Mouse (Mus musculus) forelimb bud, embryonic 11.5 days (tissue): ENCODE measurements around the gene Lrig1.

ENCODE experiments used
- DNase-seq: peaks from one replicate; pipeline ENCODE4 v3.0.0-alpha.2; 2012; ENCODE audit warnings: low read depth, low spot score

The Lrig1 gene

DNA sequence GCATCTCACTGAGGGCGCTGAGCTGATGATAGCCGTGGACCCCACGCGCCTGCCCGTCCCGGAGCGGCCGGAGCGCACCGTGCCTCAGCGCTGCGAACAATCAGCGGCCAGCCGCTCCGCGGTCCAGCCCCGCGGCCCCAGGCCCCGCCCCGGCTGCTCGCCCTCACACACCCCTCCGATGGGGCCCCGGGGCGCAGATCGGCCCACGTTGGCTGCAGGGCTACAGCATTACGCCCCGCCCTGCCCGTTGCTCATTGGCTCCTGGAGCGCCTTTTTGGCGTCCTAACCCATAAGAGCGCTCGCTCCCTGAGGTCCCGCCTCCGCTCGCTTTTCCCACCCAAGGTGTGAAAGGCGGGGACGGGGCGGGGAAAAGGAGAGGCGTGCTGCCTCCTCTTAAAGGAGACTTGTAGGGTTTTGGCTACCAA is at the start of gene Lrig1:
Gene Lrig1 (minus strand): TSS at position 92 of the 425 bp plus-strand sequence.
- peak; percentile 99 for DNase-seq

DNA sequence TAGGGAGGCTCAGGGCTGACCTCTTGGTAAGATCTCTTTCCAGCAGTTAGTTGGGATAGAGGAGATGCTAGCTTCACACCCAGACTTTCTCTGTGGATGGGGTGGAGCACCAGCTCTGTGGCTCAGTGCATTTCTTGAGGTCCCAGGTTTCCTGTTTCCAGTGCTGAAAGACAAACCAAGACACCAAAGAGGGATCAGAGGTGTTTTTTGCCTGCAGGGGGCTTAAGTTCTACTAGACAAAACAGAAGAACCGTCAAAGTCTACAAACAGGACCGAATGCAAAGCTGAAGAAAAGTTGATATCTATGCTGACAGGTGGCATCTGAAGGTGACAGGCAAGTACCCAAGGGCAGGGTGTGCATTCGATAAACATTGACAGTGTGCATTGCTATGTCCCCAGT is 49.7 kb upstream of the Lrig1 start:
- no peak for DNase-seq

DNA sequence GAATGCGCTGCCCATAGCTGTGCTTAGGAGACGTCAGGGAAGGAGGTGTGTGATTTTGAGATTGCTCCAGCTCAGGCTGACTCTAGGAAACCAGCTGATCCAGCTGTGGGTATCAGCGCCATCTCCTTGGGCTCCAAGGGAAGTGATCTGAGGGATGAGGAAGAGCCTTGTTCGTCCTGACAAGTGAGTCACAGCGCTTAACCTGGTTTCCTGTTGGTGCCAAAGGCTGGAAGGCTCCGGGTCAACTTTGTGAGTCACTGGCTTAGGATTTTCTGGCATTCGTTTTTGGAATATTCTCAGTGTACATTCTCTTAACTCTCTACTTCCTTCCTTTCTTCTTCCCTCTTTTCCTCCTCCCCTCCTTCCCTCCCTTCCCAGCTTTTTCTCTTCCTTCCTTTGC is 48.4 kb upstream of the Lrig1 start:
- no peak for DNase-seq

DNA sequence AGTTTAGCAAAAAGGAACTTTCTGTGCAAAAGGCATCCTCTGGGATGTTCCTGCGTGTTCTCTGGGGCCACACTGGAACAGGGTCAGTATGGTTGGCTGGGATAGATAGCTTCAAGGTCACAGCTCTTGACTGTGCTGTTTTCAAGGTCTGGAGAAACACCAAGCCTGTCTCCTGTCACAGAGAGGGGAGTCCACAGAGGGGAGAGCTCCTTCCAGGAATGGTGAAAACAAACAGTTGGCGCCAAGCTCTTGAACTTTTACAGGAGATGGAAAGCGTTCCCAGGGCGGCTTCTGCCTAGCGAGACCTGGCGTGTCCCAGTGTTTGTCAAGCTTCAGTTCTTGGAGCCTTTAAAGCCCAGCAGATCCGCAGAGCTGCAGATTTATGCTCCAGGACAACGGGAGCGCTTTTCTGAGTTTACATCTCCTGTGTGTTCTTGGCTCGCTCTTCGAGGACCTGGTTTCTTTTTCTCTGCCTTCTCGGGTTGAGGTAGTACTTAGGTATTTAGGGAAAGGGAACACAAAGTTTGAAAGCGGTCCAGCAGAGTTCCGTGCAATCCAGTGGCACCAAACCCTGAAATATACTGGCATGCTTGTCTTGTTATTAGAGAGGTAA is 40.3 kb upstream of the Lrig1 start:
- no peak for DNase-seq

DNA sequence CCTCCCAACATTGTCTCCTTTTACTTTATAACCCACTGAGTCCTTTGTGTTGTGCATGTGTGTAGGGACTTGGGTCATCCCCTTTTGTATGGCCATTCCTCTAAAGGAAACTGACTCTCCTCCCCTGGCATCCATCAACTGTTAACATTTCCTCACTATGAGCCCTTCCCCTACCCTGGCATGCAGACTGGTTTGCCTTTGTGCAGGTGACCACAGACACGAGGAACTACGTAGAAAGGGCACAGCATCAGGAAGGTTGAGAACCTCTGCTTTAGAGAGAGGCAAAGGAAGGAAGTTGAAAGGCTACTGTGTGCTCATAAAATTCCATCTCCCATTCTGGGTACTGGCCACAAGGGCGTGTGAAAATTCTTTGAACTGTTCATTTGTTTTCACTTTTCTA is 38.7 kb upstream of the Lrig1 start:
- no peak for DNase-seq

DNA sequence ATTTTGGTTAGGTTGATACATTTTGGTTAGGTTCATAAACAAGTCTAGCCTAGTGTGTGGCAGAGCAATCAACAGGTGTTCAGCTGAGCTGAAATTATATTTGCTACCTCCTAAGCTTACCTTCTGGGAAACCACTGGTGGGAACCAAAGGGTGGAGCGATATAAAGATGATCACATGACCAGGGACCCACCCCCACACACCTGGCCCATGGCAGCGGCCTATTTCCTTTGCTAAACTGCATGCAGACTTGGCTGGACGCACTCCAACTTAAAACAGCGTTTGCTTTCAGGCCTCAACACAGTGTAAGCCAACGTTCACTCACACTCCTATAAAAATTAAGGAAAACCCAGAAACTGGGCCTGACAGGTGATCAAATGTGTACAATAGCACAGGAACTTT is 33.9 kb upstream of the Lrig1 start:
- DNase-seq = no peak

DNA sequence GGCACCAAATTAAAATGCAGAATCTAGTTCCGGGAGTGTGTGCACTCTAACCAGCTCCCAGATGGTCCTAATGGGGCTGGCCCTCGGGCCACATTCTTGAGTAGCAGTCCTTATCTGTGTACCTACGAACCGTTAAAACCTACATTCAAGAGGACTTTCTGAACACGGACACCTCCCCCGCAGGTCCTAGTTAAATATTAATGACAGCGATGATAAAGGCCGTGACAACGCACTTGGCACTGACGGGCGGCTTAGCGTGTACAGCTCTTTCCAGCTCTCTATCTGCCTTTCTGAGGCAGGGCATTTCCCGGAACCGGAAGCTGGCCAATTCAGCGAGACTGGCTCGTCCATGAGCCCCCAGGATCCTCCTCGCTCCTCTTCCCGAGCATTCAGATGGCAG is 29.9 kb upstream of the Lrig1 start:
- no peak for DNase-seq

DNA sequence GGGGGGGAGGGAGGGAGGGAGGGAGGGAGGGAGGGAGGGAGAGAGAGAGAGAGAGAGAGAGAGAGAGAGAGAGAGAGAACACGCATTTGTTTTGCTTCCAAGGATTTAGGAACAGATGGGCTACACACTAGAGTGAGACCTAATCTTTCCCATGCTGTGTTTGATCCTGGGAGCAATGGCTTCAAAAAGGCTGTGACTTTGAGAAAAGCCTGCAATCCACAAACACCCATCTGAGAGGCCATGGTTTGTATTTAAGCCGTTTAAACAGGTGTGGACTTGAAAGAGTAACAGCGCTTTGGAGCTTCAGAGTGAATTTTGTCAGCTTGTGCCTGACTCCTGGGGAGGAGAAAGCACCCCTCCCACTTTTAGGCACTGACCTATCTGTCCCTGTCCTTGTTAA is 29.2 kb upstream of the Lrig1 start:
- peak; percentile 28 for DNase-seq

DNA sequence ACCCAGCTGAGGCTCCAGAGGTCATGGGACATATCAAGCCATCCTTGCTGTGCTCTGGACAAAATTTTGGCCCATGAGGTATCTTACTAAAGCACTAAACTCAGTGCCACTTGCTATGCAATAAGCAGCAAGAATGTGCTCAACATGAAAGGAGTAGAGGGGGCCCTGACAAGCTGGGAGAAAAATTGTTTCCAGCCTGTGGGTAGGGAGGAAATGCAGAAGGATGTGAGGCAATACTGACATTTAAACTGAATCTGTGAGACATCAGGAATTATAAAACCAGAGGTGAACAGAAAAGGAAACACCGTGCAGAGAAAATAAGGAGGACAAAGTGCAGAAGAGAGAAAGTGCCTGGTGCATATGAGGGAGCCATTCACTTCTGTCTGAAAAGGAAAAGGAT is 24.7 kb upstream of the Lrig1 start:
- no peak for DNase-seq

DNA sequence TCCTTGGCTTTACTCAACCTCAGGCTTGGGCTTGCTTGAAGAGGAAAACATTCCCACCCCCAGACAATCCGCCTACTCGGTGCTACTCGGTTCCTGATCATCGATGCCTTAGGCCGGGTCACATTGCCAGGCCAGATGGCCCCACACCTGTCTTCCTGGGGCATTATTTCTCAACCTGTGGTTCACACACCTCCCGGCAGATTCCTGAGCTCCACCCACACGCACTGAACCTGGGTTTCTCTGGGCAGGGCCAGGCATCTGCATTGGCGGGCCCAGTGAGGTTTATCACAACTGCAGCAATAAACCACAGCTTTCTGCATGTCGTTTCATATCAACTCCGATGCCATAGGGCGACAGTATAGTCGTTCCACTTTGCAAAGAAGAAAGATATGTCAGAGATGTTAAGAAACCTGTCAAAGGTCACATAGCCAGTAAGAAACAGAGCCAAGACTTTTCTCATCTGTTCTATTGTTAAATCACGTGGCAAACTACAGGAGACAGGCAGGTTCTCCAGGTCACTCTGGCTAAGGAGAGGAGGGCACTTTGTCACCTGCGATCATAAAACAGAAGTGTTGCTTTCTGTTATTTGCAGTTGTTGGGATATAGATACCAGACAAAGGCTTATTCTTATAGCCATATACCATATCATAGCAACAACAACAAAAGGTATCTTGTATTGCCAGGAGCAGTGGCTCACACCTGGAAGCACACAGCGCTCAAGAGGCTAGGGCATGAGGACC is 18.8 kb upstream of the Lrig1 start:
- DNase-seq = no peak

DNA sequence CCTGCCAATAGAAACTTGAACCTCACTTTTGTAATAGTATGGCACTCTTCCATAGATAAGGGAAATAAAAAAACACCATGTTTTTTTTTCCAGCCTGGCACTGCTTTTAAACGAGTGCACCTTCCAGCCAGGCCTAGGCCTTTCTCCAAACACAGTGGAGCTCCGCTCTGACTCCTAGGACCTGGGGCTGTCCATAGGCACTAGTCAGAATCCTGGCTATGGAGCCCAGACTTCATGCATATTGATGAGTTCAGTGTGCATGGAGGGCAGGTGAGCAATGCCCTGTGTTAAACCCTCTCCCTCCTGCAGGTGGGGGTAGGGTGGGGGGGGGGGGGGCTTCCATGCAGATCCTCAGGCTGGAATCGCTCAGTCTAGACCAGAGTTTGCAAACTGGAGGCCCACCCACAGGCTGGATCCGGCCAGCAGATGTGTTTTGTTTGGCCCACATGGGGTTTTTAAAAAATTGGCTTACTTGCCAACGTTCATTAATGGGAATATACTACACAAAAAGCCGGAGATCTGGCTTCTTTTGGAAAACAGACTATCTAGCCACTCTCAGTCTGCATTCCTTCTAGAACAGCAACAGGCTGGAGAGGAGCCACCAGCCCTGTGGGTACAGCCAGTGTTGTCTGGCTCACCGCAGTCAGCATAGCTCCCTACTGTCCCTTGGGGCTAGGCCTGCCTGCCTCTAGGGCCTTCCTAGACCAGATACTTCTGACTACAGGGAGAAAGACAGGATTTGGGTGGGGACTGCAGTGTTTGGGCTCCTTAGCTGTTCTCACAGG is 17.9 kb upstream of the Lrig1 start:
- no peak for DNase-seq

DNA sequence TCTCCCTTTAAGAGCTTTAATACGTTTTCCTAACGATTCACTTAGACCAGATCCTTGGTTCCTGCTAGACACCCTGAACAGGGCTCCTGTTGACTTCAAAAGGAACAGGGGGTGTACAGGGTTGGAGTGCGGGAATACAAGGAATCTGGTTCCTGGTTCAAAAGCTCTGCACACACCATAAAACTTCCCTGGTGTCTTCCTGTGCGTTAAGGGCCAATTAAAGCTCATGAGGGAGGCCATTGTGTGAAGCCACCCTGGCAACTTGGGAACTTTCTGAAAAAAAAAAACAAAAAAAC is 15.6 kb upstream of the Lrig1 start:
- peak; percentile 76 for DNase-seq

DNA sequence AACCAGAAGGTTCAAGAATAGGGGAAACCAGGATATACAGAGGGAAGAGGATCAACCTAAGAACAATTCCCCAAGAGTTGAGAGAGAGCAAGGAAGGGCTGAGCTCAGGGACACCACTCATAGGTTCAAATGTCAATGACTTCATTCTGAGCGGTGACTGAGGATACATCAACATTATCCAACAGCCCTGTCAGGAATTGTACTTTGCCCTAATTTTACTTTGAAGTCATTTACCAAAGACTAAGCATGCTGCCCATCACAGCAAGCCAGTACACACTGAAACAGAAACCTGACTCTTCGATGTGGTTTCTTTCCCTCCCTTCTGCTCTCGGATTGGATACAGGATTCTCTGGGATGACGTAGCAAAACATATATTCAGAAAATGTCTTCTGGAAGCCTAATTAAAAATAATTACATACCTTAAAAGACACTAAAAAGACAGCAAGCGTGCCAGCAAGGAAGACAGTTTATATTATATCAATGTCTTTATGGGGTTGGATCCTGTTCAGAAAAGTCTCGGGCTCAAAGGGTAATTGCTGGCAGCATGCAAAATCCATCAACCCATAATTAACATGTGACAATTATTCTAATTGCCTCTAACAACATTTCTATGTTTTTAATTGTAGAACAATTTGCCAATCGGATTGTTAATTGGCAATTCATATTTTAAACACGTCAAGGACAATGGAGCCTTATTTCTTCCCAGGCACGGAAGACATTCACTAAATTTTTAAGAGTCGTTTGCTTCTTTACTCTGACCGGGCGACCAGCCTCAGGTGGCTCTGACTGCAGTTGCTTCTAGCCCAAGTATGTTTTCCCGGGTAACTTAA is 15.1 kb upstream of the Lrig1 start:
- DNase-seq = peak; percentile 36

DNA sequence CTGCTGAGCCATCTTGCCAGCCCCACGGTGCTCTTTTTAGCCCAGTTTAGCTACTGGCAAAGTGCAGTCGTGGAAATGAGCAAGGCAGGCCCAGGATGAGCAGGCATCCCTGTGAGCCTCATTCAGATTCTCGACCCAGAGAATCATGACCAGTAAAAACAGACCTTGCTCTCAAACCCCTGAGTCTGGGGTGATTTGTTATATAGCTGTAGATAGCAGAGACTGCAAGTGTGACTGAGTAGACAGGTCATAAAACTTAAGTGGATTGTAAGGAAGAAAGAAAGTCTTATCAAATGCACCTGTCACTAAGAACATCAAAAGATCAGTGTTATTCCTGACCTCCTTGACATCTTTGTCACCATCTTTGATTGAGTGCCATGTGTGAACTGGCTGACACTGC is 9.9 kb upstream of the Lrig1 start:
- no peak for DNase-seq

DNA sequence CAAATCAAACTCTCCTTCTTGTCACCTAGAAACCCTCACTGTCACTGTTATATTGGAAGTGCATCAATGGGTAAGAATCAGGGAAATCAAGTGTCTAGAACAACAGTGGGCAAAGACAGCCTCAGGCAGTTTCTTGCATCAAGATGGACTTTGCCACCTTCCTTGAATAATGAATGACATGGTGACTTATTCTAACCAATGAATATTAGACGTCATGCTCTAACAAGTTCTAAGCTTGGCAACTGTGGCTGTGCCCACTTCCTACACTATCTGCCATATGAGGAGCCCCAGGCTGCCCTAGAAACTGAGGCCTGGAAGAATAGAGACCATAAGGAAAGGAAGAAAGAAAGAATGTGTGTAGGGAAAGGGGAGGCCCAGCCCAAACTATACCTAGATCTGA is 9.2 kb upstream of the Lrig1 start:
- DNase-seq = no peak

DNA sequence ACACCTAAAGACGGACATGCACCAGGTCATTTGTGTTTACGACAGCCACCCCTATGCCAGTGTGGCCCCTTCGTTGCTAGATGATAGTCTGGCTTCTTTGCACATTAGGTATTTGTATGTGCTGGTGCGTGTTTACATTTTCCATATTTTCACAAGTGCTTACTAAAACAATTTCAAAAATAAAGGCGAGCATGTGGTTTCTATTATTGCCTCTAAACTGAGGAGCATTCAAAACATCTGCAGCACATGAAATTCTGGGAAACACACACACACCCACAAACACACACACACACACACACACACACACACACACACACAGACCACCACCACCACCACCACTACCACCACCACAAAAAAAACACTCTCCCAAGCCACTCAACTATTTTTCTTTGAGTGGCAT is 7.3 kb upstream of the Lrig1 start:
- peak; percentile 29 for DNase-seq

DNA sequence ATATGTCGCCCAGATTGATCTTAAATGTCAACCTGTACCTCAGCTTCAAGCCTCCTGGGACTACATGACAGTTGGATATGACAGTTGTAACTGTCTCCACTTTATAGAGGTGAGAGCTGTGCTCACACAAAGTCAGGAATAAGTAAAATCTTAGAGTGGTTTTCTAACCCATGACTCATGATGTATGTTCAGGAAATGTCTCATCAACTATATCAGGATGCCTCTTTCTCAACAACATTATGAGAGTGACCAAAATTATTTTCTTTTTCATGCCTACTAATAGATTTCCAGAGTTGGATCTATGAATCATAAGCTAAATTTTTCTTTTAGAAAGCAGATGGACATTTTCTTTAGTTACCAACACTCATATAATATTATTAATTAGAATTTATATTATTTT is 6.0 kb upstream of the Lrig1 start:
- DNase-seq = no peak

DNA sequence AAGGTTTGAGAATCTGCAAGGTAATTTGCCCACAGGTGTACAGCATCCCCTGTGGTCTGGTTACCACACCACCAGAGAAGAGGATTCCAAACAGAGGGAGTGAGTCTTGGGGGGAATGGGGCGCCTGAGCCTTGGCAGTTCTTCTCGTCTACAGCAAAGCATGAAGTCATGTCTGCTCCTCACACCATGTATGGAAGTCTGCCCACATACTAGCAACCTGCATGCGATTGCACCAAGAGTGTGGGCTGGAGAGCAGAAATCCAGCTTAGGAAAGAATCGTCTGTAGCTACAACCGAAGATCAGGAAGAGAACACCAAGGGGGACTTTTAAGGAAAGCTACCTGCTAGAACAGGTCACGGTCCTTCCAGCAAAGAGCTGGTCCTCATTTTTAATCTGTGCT is 3.0 kb upstream of the Lrig1 start:
- no peak for DNase-seq

DNA sequence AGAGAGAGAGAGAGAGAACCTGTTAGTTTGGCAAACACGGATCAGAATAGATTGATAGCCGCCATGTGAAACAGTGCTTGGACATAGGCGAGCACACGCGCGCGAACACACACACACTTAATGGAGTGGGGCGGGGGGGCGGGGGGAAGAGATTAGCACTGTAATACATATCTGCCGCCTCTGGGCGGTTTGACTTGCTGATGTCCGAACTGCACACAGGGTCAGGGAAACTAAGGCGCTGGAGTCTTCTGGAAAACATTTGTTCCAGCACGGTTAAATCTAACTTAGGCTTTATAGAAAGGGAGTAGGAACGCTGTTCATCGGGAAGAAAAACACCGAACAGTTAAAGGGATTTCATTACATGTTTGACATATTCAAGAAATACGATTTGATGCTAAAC is 1.1 kb upstream of the Lrig1 start:
- no peak for DNase-seq

DNA sequence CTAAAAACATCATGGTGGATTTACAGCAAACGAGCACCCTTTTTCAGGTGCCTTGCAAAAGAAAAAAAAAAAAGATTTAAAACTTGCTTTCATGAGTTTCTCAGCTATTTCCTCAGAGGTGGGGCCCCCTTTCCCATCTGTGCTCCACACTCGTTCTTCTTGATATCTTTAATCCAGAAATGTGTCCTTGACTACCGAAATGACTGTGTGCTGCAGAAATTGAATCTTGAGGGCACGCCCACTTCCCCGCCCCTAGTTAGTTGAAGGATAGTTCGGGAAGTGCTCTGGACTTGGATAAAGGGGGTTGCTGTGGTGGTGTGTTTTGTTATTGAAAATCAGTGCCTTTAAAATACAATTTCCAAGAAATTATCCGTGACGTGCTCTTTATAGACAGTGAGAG is 654 bp upstream of the Lrig1 start:
- DNase-seq = peak; percentile 53

DNA sequence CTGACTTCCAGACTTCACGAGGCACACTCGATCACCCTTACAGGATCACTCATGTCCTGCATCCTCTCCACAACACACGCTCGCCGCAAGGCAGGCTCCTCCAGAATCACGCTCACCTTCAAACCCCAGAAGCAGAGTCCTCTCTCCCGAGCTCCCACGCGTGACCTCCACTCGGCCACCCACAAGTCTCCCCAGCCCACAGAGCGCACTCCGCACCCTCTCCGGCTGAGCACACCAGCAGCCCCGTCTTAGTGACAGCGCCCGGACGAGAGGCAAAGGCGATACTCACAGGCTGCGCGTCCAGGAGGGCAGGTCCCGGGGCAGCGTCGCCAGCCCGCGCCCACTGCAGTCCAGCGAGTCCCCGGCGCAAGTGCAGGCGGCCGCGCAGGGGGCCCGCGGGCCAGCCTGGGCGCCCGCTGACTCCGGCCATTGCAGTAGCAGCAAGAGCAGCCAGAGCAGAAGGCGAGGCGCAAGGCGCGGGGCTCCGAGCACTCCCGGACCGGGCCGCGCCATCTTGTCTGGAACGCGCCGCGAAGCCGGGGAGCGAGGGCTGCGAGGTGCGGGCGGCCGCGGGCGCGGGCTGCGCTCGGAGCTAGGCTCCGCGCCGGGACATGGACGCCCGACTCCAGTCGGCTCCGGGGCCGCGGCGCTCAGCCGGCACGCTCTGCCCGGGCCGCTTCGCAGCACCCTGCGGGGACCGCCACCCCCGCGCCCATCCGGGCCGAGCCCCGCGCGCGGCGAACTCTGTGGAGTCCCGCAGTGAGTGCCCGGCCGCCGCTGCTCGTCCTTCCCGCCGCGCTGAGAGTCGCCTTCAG is 578 bp downstream of the Lrig1 start:
- no peak for DNase-seq
